Mouse (Mus musculus) testis, postnatal 14 days (tissue): ENCODE measurements around the gene Tbca.

Experiments used
- DNase-seq: peaks from one replicate; pipeline ENCODE4 v3.0.0; 2021; ENCODE audit warnings: low spot score

Gene Tbca

DNA sequence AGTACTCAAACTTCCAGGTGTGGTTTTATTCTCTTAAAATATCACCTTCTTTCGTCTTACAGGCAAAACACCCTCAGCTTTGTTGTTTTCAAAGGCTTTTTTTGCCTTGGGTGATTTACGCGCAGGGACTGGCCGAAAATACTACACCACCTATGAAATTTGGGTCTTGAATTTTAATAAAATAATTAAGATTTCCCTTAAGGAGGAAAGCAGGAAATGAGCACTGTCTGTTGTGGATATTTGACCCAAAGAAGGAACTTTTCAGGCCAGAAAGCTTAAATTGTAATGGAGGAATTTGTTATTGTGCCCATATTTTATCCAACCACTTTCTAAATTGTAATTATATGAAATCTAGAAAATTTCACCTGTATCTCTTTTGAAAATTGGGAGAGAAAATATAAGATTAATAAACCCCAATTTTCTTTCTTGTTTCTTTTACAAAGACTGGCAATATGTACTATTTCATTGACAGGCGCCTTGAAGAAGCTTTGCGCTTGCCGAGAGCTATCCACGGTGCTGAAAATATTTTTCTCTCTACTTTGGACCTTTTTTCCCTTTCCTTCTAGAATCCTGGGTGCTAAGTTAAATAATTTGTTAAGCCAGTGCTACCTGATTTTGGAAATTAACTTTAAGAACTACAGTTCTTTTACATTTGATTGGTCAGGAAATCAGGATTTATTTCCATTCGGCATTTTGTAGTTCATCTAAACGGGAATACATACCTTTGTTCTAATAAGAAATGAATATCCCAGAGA lies 89.5 kb downstream of the Tbca start:
- DNase-seq: no peak

GRCm38 (mm10) chr13:94881201-94881600 lies 92.5 kb downstream of the Tbca start:
- DNase-seq: no peak

GRCm38 (mm10) chr13:94882221-94882620 lies 93.5 kb downstream of the Tbca start:
- DNase-seq: no peak

DNA sequence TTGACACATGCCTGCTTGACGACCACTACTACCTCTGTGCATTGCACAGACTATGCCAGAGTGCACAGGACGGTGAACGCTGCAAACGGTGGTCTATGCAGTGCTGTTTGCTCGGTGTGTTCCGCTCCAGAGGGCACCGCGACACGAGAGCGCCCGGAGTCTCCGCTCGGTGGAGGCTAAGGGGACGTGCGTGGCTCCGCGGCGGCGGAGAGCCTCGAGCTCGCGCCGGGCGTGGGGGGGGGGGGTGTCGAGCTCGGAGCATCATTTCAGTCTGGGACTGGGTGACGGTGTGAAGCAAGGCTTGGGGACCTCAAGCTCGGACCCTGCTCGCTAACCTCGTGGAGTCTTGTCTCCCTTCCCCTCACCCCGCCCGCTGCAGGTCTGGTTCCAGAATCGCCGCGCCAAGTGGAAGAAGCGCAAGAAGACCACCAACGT lies 94.0 kb downstream of the Tbca start:
- no peak for DNase-seq

- DNase-seq: peak; percentile 35
Observed at GRCm38 (mm10) chr13:94883163-94883965, 94.7 kb downstream of the Tbca start.

DNA sequence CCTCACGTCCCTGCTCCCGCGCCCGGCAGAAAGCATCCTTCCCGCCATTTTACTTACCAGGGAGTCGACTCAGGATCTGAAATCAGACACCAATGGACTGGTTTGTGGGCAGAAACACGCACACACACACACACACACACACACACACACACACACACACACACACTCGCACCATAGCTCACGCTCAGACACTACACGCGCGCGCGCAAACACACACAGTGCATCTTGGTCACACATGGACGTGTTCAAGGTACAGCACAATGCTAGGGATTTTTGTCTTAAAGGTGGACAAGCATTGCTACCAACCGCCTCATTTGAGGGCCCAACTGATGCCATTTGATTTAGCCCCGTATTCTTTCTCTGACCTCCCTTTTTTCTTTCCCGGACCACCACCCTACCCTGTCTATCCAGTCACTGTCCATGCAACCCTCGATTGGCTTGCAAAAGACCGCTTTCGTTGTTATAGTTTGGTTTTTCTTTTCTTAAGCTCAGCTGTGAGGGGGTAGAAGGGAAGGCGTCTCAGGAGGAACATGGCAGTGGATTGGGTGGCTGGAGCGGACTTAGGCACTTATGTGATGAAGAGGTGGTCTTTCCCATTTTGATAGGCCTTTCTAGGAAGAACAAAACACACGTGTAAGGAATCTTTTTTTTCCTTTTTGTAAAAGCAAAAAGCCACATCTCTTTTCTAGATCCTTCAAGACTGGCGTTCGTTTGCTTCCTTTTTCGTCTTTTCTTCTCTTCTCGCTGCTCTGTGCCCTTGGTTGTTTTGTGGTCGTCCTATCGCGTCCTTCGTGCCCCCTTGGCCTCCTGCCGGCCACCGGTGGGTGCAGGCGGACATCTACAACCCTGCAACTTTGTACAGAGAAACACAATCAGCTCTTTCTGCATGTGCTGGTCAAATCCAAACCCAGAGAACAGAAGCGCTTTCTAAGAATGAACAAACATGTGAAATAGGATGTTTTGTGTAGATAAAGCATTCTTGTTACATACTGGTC lies 95.6 kb downstream of the Tbca start:
- no peak for DNase-seq

DNA sequence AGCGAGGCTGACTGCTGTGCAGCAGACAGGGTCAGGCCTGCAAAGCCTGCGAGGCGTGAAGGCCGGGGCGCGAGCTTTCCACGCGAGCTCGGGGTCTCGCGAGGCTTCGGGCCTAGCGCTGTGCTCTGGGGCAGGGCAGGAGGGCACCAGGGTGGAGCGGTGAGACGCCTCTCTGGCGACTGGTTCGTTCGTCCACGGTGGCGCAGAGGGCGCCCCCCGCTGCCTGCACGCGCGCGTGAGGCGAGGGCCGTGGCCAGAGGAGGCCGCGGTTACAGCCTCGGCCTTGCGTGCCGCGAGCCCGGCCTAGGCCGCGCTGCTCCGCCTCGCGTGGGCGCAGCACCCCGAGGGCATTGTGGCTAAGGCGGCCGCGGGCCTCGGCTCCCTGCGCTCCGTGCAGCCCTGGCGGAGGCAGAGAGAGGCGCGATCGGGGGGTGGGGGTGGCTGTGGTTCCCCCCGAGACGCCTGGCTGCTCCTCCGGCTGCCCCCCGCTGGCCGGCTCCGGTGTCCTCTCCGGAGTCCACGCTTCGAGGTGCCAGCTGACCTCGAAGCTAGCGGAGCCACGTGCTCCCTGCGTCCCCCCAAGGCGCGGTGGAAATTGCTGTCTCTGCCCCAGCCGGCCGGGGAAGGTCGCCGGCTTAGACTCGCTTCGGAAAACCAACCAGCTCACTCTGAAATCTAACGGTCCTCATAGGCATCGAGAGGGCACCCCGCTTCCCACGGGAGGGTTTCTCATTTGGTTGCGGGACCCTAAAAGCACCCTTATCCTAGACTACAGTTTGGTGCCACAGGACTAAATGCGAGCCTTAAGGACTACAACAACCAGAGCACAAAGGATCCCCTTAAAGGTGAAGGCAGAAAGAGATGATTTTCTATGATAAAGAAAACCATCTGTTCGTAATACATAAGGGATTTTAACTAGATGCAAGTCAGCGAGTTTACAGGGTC lies 96.9 kb downstream of the Tbca start:
- DNase-seq: peak; percentile 77
